Mouse (Mus musculus): ENCODE data around the gene Prrg1.
A peak's percentile ranks its signal among the peaks of the same experiment; 100 is the strongest.
"Not testable (repeated sequence)": the region's sequence is repeated elsewhere in the genome, so short reads cannot be mapped to it uniquely, and the experiment has no call there.

The Prrg1 gene

DNA sequence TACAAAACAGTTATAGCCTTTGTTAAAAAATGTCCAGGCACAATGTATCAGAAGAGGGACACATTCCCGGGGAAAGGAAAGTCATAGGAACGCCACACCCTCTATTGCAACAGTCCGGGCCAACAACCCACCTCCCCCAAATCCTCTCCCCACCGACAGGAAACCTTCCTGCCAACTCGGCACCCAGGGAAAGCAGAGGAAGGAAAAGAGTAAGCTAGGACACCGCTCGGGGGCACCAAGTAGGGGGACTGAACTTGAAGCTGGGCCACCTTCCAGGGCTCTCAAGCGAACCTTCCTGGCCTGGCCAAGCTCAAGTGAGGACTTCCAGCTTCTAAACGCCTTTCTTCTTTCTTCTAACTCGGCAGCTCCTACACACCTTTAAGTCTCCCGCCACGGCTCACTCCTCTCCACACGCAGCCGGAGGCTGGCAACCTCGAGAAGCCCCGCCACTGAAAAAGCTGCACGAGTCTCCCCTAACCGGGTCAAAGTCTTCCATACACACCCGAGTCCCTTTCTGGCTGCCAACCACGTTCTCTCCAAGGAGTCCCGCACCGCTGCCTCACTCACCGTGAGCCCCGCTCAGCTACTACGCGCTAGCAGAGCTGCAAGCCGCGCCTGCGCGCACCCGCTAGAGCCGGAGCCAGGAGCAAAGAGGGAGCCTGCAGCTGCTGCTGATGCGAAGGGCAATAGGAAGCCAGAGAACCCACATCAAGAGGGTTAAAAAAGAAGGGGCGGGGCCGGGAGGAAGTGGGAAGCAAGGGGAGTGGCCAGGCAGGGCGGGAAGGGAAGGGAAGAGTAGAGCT, at the start of gene Prrg1:
Gene Prrg1 (minus strand): TSS at position 695 of the 803 bp plus-strand sequence.
- DNase-seq, result peak; percentile 70

DNA sequence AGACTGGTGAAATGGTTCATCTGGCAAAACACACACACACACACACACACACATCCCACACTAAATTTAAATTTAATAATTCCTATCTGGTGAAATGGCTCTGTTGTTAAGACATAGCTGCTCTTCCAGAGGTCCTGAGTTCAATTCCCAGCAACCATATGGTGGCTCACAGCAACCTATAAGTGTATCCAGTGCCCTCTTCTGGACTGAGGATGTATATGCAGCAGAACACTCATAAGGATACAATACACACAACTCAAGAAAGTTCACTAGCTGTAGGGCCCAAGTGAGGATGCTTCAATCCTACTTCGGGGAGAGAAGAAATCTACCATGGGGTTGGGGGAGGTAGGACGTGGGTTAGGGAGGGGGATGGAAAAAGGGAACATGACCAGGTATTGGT, 22.1 kb upstream of the Prrg1 start:
- DNase-seq, result no peak

DNA sequence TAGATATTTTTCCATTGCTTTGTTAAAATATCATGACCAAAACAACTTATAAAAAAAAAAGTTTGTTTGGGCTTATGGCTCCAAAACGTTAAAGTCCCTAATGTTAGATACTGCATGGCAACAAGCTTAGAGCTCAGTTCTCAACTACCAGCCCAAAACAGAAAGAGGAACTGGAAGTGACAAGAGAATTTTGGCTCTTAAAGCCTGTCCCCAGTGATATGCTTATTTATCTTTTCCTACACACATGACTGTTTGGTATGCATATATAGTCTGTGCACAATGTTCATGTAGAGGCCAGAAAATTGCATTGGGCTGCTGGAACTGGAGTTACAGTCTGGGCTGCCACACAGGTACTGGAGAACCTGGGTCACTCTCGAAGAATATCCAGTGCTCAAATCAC, 9.4 kb upstream of the Prrg1 start:
- no peak for DNase-seq

DNA sequence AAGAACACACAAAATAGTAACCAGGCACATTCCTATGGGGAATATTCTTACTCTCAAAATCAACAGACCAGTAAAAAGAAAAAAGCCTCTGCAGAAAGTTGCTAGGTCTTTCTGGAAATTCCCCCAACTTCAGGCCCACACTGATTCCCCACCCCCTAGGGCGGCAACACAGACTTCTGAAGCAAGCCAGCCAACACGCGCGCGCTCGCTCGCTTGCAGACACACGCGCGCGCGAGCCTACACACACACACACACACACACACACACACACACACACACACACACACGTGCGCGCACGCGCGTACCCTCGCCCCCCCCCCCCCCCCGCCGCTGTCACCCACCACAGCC, 868 bp downstream of the Prrg1 start:
- DNase-seq, result peak; percentile 23

DNA sequence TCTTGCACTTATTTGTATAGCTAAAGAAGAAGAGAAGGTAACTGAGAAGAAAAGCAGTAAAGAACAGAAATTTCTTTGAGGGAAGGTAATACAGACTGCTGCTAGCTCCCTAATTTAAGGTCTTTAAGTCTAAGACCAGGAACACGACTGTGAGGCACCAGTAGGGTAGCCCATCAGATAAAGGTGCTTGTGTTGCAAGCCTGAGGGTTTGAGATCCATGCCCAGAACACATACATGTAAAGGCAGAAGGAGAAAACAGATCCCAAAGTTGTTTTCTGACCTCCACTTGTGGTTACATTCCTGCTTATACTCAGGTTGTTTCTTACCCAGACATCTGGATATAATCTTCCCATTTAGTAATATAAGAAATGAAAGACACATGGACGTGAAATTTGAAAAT, 20.2 kb downstream of the Prrg1 start:
- DNase-seq, result no peak

DNA sequence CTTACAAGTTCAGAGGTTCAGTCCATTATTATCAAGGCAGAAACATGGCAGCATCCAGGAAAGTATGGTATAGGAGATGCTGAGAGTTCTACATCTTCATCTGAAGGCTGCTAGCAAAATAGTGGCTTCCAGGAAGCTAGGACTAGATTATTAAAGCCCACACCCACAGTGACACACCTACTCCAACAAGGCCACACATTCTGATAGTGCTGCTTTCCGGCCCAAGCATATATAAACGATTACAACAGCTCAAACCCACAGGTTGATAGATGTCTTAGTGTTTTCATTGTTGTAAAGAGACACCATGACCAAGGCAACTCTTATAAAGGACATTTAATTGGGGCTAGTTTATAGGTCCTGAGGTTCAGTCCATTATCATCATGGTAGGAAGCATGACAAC, 30.3 kb downstream of the Prrg1 start:
- DNase-seq, result no peak

DNA sequence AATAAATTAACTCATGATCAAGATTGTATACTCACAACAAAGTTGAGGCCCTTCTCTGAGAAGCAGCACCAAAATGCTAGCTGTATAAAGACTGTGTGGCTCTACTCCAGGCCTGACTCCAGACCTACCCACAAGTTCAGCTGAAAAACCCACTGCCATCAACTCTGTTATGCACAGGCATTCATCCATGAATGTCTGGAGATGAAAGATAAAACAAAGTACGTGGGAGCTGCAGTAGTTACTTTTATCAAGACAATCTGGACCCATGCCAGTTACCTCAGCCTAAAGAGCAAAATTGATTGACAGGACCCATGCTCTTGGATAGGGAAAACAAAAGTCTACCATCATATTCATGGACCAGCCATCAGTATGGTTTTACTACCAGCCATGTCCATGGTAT, 31.0 kb downstream of the Prrg1 start:
- no peak for DNase-seq

DNA sequence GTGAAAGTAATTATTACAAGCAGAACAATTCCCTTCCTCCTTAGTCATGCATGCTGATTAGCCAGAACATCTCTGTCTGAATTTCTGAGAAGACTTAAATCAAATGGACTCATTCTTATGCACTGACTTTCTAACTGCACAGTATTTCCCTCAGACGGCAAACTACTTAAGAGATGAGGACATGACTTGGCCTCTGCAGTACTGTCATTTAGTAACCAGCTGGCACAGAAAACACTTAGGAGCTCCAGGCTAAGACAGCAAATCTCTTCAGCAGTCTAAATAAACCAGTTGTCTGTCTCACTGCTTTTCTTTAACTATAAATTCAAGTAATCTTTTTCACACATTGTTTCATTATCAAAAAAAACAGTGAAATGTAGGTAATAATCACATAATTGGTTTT, 36.0 kb downstream of the Prrg1 start:
- no peak for DNase-seq

DNA sequence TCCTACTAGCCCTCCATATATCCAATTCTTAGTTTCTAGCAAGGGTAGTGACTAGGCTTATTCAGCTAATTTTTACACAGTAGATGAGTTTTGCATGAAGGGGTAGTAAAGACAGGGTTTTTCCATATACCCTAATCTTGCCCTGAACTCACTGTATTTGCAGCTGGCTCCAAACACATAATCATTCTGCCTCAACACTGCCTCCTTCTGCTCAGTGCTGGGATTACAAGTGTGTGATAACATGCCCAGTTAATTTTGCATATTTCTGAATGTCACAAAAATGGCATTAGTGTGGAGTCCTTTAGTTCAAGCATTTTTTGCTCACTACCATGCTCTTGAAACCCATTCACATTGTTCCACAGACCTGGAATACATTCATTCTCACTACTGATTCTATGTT, 44.0 kb downstream of the Prrg1 start:
- DNase-seq, result no peak

DNA sequence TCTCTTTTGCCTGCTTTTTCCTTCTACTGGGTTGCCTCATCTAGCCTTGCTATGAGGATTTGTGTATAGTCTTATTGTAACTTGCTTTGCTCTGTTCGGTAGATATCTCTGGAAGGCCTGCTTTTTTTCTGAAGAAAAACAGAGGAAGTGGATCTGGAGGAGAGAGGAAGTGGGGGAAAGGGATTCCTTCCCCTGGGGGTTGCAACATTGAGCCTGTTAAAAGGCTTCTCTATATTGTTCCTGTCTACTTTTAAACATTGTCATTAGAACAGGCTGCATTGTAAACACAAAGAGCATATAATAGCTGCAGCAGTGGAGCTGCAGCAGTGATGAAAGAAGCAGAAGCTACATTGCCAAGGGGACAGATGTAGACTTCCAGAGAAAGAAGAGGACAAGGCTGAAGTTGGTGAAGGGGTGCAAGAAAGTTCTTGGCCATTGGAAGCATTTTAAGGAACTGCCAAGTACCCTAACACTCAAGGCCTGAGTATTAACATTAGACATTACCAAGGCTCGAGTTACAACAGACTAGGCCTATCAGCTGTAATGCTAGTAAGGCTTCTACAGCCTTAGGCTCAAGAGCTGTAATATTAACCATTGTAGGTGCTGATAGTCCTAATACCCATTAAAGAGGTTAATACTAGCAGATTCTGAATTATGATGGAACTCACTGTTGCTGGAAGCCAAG, 44.9 kb downstream of the Prrg1 start:
- no peak for DNase-seq

DNA sequence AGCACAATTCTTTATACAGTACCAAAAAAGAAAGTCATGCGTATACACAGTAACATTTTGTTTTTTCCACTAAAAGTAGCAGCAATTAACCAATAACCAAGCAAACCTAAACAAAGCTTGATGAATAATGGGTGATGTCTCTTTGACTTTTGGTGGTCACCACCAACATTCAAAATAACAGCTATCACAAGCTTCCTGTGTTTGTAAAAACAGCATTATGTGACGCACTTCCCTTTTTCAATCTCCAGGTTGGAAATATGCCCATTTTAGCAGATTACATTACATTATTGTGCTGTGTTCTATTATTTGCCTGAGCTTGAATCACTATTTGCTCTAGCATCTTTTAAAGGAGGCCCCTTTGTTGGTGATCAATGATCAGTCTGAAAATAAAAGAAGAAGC, 65.4 kb downstream of the Prrg1 start:
- no peak for DNase-seq

DNA sequence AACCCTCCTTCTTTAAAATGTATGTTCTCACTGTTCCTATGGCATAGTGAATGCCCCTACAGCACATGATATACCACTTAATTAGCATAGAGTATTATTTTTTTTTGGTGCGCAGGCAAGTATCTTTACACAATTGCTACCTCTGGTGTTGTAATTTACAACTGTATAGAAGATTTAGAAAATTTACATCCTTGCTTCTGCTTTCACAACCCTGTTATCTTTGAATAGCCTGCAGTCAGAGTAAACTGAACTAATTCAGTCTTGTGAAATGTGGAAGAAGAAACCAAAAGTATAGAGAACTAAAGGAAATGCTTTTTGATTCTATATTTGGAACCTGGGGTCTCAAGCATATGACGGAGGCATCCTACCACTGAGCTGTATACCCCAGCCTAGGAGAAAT, 100.7 kb downstream of the Prrg1 start:
- DNase-seq, result no peak

DNA sequence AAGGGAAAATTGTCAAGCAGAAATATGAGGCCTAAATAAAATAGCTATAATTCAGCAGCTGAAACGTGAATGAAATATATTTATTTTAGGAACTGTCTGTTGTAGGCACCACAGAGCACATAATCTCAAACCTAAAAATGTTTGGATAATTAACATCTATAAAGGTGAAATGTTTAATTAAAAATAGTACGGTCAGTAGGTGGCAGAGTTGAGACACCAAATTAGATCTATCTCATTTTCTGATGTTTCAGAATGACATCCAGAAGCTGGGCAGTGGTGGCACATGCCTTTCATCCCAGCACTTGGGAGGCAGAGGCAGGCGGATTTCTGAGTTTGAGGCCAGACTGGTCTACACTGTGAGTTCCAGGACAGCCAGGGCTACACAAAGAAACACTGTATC, 104.0 kb downstream of the Prrg1 start:
- no peak for DNase-seq

DNA sequence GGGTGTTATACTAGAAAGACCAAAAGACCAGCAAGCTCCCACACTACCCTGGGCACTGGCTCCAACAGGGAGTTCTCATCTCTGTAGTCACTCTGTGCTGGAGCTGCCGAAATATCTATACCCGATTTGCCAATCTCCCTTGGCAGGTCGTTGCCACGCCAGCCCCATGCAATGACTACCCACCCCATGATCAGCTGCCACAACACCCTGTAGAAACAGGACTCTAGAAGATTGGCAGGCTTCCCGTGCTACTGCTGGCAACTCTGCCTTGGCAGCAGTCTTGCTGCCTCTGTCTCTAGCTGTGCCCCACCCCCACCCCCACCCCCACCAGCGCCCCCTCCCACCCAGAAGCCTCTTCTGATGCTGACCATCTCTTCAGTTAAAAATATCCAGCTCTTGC, 149.3 kb downstream of the Prrg1 start:
- peak; percentile 1 for DNase-seq

DNA sequence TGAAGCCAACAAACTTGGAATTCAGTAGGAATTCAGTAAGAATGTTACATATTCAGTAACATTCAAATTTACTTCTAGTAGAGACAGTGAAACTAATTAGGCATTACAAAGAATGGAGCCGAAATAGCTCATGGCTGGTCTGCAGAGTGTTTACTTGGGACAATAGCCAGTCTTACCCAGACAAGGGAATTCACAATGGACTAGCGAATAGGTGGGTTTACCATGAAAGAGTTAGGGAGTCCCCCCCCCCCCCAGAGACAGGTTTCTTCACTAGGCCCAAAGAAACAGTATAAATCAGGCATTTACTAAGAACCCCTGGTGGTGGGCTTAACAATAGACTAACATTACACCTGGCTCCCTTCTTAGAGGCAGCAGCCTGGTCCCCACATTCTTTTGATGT, 180.3 kb downstream of the Prrg1 start:
- not testable (repeated sequence) for DNase-seq
